Mouse (Mus musculus) liver, adult 2 months (tissue): ENCODE data around the gene 1700019D03Rik. TPM values are rescaled to one million over a fixed set of nuclear protein-coding genes. Genes with fewer than 3 reads are reported as not detected.
A peak's percentile ranks its signal among the peaks of the same experiment; 100 is the strongest.

ENCODE experiments used
- DNase-seq: peaks from one replicate; pipeline ENCODE4 v3.0.0-alpha.2; 2011; ENCODE audit warnings: low read depth, low spot score; ENCODE audit errors: extremely low read depth
- H3K27ac ChIP-seq: fragments of 200-500 bp; replicated peaks from 2 replicates; pipeline ENCODE4 v1.5.1; 2012; ENCODE audit warnings: low read depth, mild to moderate bottlenecking, control low read depth, inconsistent platforms, low read length; ENCODE audit not compliant: insufficient read depth
- H3K27me3 ChIP-seq: fragments of 200-500 bp; 2 replicates; pipeline ENCODE4 v1.6.1; 2012; ENCODE audit warnings: mild to moderate bottlenecking, moderate library complexity, low read length, inconsistent platforms; ENCODE audit not compliant: control insufficient read depth, insufficient read depth
- H3K36me3 ChIP-seq: fragments of 200-500 bp; 2 replicates; pipeline ENCODE4 v1.6.1; 2012; ENCODE audit warnings: low read length, inconsistent platforms; ENCODE audit not compliant: control insufficient read depth, insufficient read depth
- H3K4me1 ChIP-seq: fragments of 200-500 bp; 2 replicates; pipeline ENCODE4 v1.6.1; 2011; ENCODE audit warnings: low read length; ENCODE audit not compliant: control insufficient read depth, insufficient read depth
- H3K4me3 ChIP-seq: fragments of 200-500 bp; 2 replicates; pipeline ENCODE4 v1.5.1; 2011; ENCODE audit warnings: low read depth, mild to moderate bottlenecking, control low read depth, low read length, moderate library complexity; ENCODE audit not compliant: insufficient read depth
- H3K79me2 ChIP-seq: fragments of 200-500 bp; 2 replicates; pipeline ENCODE4 v1.6.1; 2012; ENCODE audit warnings: inconsistent platforms, mild to moderate bottlenecking, low read length, moderate library complexity; ENCODE audit not compliant: control insufficient read depth, insufficient read depth
- H3K9ac ChIP-seq: fragments of 200-500 bp; 2 replicates; pipeline ENCODE4 v1.6.1; 2012; ENCODE audit warnings: low read depth, mild to moderate bottlenecking, control low read depth, inconsistent platforms, low read length
- CTCF ChIP-seq: fragments of 200-500 bp; IDR thresholded peaks from 2 replicates; pipeline ENCODE4 v1.5.1; 2011; ENCODE audit warnings: low read depth, low read length, control low read depth
- POLR2A ChIP-seq: fragments of 200-500 bp; IDR thresholded peaks from 2 replicates; pipeline ENCODE4 v1.6.1; 2011; ENCODE audit warnings: low read length, control low read depth; ENCODE audit not compliant: insufficient read depth; ENCODE audit errors: extremely low read depth
- whole genome bisulfite sequencing: fragments of 180-500 bp; shearing (Covaris S2); methylation state at CpG from one replicate; pipeline ENCODE4 v1.1.7; 2018; 5-methylcytosine and 5-hydroxymethylcytosine counted together
- polyA plus RNA-seq: library from polyadenylated mRNA; depleted of rRNA; stranded (reverse); fragments of >200 nt; gene quantifications from 2 replicates; pipeline ENCODE4 v1.2.3, GENCODE M21; 2012; rRNA removed
- total RNA-seq: library from RNA; depleted of rRNA; stranded (reverse); fragments of >200 nt; gene quantifications from 2 replicates; pipeline ENCODE4 v1.2.3, GENCODE M21; 2014; rRNA removed

Gene 1700019D03Rik
- total and polyA plus RNA-seq, 2 experiments, result not detected

GRCm38 (mm10) chr1:52916655-52917054 is 103.3 kb downstream of the 1700019D03Rik start:
- Histone ChIP-seq H3K27me3 (no peaks in the 10 kb centered on the region), H3K27ac (no peak overlapping the region), H3K9ac (no peak overlapping the region), H3K36me3 (peaks cover 31% of the 10 kb centered on the region), H3K4me3 (no peak overlapping the region), H3K4me1 (no peaks in the 10 kb centered on the region), H3K79me2 (no peaks in the 10 kb centered on the region)
- WGBS, result 88% methylated on average over 2 of the region's 2 CpGs
- TF ChIP-seq CTCF, result no peak
- TF ChIP-seq POLR2A, result no peak
- no peak for DNase-seq

DNA sequence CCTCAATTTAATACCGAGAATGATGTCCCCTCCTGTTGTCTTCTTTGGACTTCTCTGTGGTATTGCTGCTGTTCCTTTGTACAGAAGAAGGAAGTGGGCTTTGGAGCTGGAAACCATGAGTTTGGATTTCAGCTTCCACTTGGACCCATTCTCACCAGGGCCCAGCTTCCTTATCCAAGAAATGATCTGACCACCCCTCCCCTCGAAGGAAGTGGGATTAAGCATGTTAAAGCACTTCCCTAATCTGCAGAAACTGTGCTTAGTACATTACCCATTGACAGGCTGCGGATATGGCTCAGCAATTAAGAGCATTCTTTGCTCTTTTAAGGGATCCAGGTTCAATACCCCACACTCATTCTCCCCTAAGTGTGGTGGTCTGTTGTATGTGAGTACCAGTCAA is 110.2 kb downstream of the 1700019D03Rik start:
- no peak overlapping the region for H3K4me3 ChIP-seq
- H3K36me3 ChIP-seq, result peaks cover 42% of the 10 kb centered on the region
- no peak for DNase-seq
- no peaks in the 10 kb centered on the region for H3K79me2 ChIP-seq
- H3K4me1 ChIP-seq, result no peaks in the 10 kb centered on the region
- H3K27me3 ChIP-seq, result no peaks in the 10 kb centered on the region
- WGBS, result 89% methylated on average over 3 of the region's 3 CpGs
- H3K9ac ChIP-seq, result no peak overlapping the region
- no peak overlapping the region for H3K27ac ChIP-seq
- TF ChIP-seq CTCF (no peak), POLR2A (no peak)

DNA sequence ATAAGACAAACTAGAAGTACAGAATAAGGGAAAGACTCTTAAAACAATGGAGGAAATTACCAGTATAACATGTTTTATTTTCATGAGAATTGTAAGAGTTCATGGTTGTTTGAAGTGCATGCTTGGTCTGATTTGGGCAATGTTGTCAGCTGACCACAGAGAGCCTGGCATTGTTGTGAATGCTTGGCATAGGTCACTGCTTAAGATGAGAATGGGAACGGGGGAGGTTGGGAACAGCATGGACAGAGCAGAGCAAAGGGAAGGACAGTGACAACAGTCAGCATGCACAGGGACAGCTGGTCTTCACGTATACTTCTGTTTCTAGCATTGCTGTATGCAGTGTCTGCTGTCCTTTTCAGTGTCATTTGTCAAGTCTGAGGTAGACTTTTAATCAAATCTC is 135.8 kb downstream of the 1700019D03Rik start:
- Histone ChIP-seq H3K36me3 (peaks cover 21% of the 10 kb centered on the region), H3K4me1 (no peaks in the 10 kb centered on the region), H3K9ac (no peak overlapping the region), H3K79me2 (no peaks in the 10 kb centered on the region; the same call in 1 of the 2 replicates), H3K27ac (no peak overlapping the region), H3K4me3 (no peak overlapping the region), H3K27me3 (no peaks in the 10 kb centered on the region)
- WGBS, result 68% methylated on average over 2 of the region's 2 CpGs
- no peak for TF ChIP-seq POLR2A
- no peak for TF ChIP-seq CTCF
- peak; percentile 13 for DNase-seq

Other genes starting within 250 kb of the 1700019D03Rik start
- 5.4 and 7.3 TPM in 2 replicates for gene Inpp1, start 202.5 kb downstream of the 1700019D03Rik start, total RNA-seq
- gene Inpp1, start 202.5 kb downstream of the 1700019D03Rik start, polyA plus RNA-seq, result 4.1 and 5.6 TPM in 2 replicates
- gene Hibch, start 175.2 kb downstream of the 1700019D03Rik start, total RNA-seq, result 81.8 and 123 TPM in 2 replicates
- gene Hibch, start 175.2 kb downstream of the 1700019D03Rik start, polyA plus RNA-seq, result 53.3 and 55.7 TPM in 2 replicates
- not detected in 2 replicates for gene Mstn, start 41.5 kb upstream of the 1700019D03Rik start, total RNA-seq
- not detected in 2 replicates for gene Mstn, start 41.5 kb upstream of the 1700019D03Rik start, polyA plus RNA-seq
- gene 1700019A02Rik, start 167.5 kb upstream of the 1700019D03Rik start, total RNA-seq, result not detected in 2 replicates
- not detected in 2 replicates for gene 1700019A02Rik, start 167.5 kb upstream of the 1700019D03Rik start, polyA plus RNA-seq